Mouse (Mus musculus) ES-Bruce4 (cell line): ENCODE results near the gene Tmem177. TPM values are rescaled to one million over a fixed set of nuclear protein-coding genes. Genes with fewer than 3 reads are reported as not detected.

ENCODE experiments used
- H3K27ac ChIP-seq: 2 replicates; pipeline ENCODE4 v1.5.1; 2012; ENCODE audit warnings: low read length, inconsistent platforms; ENCODE audit not compliant: insufficient read depth
- H3K27me3 ChIP-seq: 2 replicates; pipeline ENCODE4 v1.6.1; 2012; ENCODE audit warnings: mild to moderate bottlenecking, low read length, inconsistent platforms; ENCODE audit not compliant: control insufficient read depth, poor library complexity, insufficient read depth, severe bottlenecking
- H3K36me3 ChIP-seq: 2 replicates; pipeline ENCODE4 v1.6.1; 2012; ENCODE audit warnings: inconsistent platforms, mild to moderate bottlenecking, low read length, moderate library complexity; ENCODE audit not compliant: control insufficient read depth, poor library complexity, insufficient read depth, severe bottlenecking
- H3K4me1 ChIP-seq: one replicate; pipeline ENCODE4 v1.8.1; 2011; ENCODE audit warnings: low read length; ENCODE audit not compliant: control insufficient read depth, insufficient read depth
- H3K4me3 ChIP-seq: 2 replicates; pipeline ENCODE4 v1.5.1; 2011; ENCODE audit warnings: low read depth, mild to moderate bottlenecking, low read length
- H3K9ac ChIP-seq: 2 replicates; pipeline ENCODE4 v1.6.1; 2012; ENCODE audit warnings: low read depth, mild to moderate bottlenecking, inconsistent platforms; ENCODE audit not compliant: poor library complexity, severe bottlenecking
- H3K9me3 ChIP-seq: replicated peaks from 2 replicates; pipeline ENCODE4 v1.6.1; 2012; ENCODE audit warnings: mild to moderate bottlenecking, low read length, inconsistent platforms; ENCODE audit not compliant: control insufficient read depth, poor library complexity, insufficient read depth, severe bottlenecking
- CTCF ChIP-seq: IDR thresholded peaks from one replicate; pipeline ENCODE4 v1.8.1; 2011; ENCODE audit warnings: low read depth, low read length
- EP300 ChIP-seq: IDR thresholded peaks from 2 replicates; pipeline ENCODE4 v1.6.1; 2011; ENCODE audit warnings: low read depth, low read length; ENCODE audit not compliant: insufficient read depth
- POLR2A ChIP-seq: IDR thresholded peaks from one replicate; pipeline ENCODE4 v1.8.1; 2011; ENCODE audit warnings: low read length; ENCODE audit not compliant: insufficient read depth
- polyA plus RNA-seq: library from polyadenylated mRNA; stranded (reverse); fragments of >200 nt; gene quantifications from 2 replicates; pipeline ENCODE4 v1.2.4, GENCODE M21; 2011; ENCODE audit warnings: low read depth; ENCODE audit not compliant: missing spikeins, insufficient read depth, insufficient read length

Gene Tmem177
- polyA plus RNA-seq, 1 experiment: 6.8 TPM

DNA sequence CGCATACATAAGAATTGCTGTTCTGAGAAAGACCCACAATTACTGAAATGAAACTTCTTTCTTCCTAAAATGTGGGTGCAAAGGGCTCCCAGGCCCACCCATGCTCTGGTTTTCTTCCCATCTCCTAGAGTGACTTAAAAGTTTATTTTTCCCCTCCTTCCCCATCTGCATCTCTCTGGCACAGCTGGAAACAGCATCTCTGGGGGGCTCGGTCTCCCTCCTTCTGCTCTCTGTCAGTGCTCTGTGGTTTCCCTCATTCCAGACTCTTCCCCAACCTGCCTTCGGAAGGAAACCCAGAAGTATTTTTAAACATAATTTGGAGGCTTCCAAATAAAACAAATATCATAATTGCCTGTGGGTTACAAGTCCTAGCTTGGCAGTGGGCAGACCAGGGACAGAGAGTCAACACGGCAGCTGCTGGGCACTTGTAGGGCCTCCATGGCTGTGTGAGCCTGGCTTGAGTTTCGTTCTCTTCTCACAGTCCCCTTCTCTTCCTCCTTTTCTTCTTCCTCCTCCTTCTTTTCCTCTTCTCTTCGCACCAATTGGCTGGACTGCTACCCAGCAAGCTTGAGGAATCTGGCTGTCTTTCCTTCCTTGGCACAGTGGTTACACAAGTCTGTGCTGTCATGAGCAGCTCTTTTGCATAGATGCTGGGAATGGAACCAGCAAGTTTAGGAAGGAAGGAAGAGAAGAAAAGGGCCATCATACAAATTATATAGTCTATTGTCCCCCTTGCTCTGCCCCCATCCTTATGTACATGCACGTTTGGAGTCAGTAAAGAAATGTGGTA lies 49.3 kb downstream of the Tmem177 start:
- H3K4me3 ChIP-seq: no peak overlapping the region
- H3K27ac ChIP-seq: no peak overlapping the region
- H3K9me3 ChIP-seq: no peaks in the 10 kb centered on the region
- no peaks in the 10 kb centered on the region for H3K27me3 ChIP-seq
- peaks cover 4% of the 10 kb centered on the region for H3K4me1 ChIP-seq
- TF ChIP-seq CTCF (no peak), POLR2A (no peak), EP300 (no peak)
- H3K9ac ChIP-seq: no peak overlapping the region
- H3K36me3 ChIP-seq: no peaks in the 10 kb centered on the region

DNA sequence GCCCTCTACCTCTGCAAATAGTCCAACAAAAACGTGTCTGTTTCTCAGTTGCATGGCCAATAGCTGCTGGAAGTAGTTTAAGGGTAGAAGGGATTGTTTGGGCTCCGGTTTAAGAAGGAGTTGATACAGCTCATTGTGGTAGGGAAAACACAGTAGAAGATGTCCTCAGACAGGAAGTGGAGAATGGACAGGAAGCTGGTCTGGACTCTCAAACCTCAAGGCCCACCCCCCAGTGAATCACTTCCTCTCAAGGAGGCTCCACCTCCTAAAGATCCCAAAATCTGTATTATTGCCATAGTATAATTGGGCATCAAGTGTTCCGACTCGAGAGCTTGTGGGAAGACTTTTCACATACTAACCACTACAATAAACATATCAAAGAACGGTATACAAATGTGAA lies 53.4 kb downstream of the Tmem177 start:
- no peak for TF ChIP-seq POLR2A
- TF ChIP-seq EP300: no peak
- TF ChIP-seq CTCF: no peak
- Histone ChIP-seq H3K9ac (no peak overlapping the region), H3K4me3 (no peak overlapping the region), H3K9me3 (no peaks in the 10 kb centered on the region), H3K27me3 (no peaks in the 10 kb centered on the region), H3K36me3 (no peaks in the 10 kb centered on the region), H3K27ac (no peak overlapping the region), H3K4me1 (no peaks in the 10 kb centered on the region)

Other genes starting within 250 kb of the Tmem177 start
- gene Ptpn4, start 75.6 kb downstream of the Tmem177 start, polyA plus RNA-seq: 20.9 and 29.2 TPM in 2 replicates
- gene Cfap221, start 84.0 kb upstream of the Tmem177 start, polyA plus RNA-seq: not detected in 2 replicates
- gene Sctr, start 93.7 kb upstream of the Tmem177 start, polyA plus RNA-seq: not detected in 2 replicates
- 15.5 and 17.8 TPM in 2 replicates for gene Tmem37, start 160.9 kb upstream of the Tmem177 start, polyA plus RNA-seq
- gene Dbi, start 207.9 kb upstream of the Tmem177 start, polyA plus RNA-seq: 319 and 354 TPM in 2 replicates
- gene 3110009E18Rik, start 208.0 kb upstream of the Tmem177 start, polyA plus RNA-seq: 14.1 and 16.0 TPM in 2 replicates